Mouse (Mus musculus) right cerebral cortex, postnatal 4 days (tissue): ENCODE measurements around the gene Scn11a.

Source experiments
- DNase-seq: peaks from one replicate; pipeline ENCODE4 v3.0.0-alpha.2; 2022

Gene Scn11a

DNA sequence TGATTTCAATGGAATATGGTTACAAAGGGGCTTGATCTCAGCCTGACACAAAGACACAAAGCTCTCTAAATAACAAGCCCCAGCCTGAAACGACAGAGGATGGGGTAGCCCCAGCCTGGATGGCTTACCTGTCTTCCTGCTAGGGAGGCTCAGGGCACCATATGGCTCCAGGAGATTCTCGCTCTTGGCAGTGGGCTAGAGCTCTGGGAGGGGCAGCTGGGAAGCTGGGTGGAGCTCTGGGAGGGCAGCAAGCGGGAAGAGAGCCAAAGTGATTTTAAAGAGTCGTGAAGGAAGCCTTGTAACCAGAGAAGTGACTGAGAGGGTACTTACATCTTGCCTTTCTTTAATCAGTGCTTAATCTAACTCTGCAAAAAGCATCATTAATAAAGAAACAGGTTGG lies at the start of gene Scn11a:
Scn11a (minus strand) TSS at position 160 of the 400 bp plus-strand sequence.
- DNase-seq: no peak

DNA sequence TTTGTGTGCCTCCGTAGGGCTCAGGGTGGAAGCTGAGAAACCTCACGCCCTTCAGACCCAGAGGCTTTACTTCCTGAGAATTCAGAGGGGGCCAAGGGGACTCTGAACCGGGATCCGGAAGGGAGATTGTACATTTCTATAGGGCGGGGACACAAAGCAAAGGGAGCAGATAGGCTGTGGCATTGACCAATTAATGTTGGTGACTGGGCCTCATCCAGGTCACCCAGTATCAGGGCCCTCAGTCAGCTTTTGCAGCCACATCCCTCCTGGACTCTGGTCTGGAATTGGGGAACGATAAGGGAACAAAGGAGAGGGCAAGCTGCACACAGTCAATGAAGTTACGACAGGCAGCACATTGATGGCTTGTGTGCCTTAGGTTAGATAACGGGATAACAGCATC lies 28.9 kb upstream of the Scn11a start:
- DNase-seq: no peak

DNA sequence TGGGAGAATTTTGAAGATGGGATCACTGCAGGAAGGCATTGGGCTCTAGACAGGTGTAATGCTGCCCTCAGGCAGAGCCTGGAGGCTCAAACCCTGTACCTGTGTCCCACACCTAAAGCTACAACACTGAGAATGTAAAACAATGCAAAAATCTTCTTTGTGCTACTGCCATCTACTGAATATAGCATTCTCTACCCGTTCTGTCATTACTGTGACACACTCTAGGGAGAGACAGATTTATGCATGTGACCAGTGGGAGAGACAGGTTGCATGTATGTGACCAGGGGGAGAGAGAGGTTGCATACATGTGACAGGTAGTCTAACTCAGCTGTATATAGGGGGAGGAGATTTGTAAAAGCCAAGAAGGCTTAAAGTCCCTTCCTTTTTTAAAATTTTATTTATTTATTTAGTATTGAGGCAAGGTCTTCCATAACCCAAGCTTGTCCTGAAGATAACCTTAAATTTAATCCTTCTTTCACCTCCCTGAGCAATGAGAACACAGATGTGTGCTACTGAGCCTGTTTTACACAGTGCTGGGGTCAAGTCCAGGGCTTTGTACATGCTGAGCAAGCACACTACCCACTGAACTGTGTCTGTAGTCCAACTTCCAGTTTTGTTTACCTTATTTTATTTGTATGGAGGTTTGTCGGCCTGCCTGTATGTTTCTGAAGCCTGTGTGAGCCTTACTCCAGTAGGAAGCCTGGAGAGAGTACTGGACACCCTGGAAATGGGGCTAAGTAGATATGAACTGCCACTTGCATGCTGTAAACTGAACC lies 28.0 kb upstream of the Scn11a start:
- DNase-seq: no peak

DNA sequence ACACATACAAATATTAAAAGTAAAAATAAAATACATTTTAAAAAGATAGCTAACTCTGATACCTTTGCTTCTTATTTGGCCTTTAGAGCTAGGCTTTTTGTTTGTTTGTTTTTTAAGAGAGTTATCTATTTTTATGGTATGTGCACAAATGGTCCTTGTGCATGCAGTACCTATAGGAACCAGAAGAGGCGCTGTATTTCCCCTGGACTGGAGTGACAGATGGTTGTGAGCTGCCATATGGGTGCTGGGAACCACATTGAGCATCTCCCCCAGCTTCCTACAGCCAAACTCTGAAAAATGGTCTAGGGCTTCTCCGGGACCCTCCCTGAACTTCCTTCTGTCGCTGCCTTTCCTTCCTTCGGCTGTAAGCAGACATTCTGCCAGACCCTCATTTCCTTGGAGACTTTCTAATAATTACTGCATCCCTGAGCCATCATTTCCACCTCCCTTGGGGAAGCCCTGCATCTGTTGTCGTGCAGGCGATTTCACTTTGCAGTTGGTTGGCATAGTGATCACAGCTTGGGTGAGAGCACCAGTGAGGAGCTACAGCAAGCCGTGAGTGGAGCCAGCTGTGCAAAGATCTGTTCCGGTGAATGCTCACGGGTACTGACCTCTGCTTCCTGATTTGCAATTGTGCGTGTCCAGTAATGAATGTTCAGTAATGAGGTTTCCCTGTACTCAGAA lies 27.2 kb upstream of the Scn11a start:
- DNase-seq: no peak

DNA sequence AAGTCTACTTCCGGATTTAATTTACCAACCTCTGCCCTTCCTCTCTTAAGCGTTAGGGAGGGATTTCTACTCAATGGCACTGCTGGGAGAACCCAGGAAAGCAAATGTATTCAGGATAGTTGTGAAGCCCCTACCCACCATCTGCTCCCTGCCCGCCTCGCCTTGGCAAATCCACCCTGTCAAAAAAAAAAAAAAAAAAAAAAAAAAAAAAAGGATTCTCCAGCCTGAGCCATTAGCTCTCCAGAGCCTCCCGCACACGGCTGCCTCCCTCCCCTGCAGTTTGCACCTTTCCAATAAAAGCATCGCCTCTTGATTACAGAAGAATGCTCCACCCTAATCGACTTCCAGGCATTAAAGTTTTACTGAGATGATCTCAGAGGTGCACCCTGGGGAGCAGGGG lies 24.0 kb upstream of the Scn11a start:
- DNase-seq: no peak

DNA sequence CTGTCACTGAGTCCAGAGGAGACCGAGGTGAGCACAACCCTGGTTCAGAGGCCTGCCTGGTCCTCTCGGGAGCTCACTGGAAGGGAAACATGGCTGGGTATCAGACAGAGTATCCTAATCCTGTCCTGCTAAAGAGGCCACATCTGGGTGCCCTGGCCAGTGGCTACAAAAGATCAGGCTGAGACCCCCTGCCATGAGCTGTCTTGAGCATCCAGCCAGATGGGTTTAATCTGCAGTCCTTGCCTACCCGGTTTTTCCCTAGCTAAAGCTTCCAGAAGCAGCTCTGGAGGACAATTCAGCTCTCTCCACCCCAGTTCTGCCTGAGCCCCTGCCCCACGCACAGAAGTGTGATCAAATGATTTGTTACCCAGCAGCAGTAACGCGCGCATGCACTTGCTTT lies 23.4 kb upstream of the Scn11a start:
- DNase-seq: no peak

DNA sequence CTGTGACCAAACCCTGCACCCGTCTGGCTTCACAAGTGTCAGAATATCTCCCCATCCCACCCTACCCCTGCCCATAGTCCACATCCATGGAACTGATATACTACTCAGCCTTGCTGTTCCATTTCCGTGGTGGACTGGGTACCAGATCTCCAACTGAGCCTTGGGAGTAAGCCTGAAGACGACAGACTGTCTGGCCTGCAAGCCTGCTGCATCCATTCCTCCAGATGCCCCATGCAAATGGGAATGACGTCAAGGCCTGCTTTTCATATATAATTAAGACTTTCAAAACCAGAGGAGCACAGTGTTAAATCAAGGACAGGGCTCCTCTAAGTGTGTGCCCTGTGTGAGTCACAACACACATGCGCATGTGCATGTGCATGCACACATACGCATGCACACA lies 21.9 kb upstream of the Scn11a start:
- DNase-seq: no peak

DNA sequence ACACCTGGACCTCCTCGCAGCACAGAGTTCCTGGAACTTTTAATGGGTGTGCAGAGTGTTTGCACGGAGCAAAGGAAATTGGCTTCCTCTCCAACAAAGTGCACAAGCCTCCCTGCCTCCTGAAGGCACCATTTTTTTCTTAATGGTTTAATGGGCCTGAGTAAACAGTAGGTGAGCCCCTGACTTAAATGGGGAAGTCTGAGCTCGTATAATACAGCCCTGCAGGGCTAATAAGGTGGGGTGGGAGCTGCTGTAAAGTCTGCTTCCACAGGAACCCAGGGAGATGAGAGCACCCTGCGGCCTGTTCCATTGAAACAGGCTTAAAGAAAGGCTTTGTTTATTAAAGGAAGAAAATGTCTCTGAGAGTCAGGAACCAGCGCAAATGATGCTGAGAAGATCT lies 19.5 kb upstream of the Scn11a start:
- no peak for DNase-seq

DNA sequence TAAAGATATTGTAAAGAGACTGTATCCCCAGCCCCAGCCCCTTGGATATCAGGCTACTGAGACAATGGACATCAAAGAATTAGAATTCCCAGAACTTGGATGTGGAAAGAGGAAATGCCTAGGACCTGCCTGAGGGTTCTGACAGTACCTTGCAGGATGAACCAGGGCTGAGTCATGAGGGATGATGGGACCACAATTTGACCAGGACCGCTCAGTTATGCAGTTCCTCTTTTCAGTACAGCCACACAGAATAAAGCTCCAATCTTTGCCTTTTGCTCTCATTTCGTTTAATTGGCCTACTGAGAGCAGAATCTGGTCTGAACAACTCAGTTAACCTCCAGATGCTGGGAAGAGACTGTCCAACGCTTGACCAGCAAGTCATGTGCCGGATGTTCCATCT lies 18.3 kb upstream of the Scn11a start:
- no peak for DNase-seq

DNA sequence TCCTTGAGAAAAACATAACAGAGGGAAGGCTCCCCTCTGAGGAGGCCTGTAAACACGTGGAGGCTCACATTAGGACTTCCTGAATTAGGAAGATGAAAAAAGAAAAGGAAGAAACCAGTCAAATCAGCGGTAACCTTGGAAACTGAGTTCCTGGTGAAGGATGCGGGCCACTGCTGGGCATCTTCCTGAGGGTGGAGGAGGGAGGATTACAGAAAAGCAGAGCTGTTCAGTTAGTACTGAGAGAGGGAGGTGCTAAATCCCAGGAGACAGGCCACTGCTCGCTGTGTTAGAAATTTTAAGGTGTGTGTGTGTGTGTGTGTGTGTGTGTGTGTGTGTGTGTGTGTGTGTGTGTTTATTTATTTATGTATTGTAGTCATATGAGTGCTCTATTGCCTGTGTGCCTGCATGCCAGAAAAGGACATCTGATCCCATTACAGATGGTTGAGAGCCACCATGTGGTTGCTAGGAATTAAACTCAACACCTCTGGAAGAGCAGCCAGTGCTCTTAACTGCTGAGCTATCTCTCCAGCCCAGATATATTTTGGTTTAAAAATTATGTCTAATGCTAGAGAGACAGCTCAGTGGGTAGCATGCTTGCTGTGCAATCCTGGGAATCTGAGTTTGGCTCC lies 17.4 kb upstream of the Scn11a start:
- DNase-seq: no peak

DNA sequence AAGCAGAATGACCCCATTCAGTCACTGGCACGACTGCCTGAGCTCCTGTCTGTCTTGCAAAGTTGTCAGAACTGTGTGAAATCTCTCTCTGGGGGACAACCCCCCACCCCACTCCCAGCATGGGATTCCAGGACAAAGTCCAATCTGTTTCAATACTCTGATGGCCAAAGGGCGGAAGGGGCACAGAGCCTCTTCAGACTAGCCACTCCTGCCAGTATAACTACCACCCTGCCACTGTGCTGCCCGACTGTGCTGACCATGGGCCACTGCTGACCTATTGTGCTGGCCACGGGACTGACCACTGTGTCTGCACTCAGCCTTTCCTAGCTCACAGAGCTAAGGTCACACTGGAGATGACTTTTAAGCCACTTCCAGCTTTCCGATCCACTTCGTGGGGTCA lies 16.8 kb upstream of the Scn11a start:
- DNase-seq: no peak

DNA sequence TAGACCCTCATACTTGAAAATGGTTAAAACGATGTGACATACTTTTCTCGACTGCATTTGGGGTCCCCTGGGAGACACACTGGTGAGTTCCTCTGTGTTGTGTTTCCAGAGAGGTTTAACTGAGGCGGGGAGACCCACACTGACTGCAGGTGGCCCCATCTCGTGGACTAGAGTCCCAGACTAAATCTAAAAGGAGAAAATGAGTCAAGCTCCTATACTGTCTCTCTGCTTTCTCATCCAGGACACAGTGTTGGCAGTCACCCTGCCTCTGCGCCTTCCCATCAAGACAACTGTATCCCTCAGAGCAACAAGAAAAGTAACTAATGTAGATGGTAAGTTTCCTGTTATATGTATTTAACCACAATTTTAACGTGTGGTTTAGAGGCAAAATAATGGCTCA lies 15.9 kb upstream of the Scn11a start:
- no peak for DNase-seq

DNA sequence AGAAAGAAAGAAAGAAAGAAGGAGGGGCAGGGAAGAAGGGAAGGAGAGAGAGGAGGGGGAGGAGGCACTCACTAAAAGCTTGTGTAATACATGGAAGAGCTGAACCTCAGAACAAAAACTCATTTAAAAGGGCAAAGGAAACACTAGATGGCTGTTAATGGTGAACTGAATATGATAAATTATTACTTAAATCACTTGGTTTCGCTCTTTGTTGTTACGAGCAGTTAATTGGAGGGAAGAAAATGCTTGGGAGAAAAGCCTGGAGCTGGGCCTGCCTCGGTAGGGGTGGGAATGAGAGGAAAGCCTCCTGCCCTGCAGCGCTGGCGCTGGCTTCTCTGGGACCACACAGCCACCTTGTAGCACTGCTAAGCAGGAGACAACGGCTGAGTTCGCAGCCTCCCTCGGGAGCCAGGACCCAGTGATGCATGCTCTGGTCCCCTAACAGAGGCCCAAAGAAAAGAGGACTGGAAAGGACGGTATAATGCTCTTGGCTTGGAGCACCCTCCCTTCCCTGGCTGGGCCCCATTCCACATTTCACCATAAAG lies 10.4 kb upstream of the Scn11a start:
- DNase-seq: no peak

DNA sequence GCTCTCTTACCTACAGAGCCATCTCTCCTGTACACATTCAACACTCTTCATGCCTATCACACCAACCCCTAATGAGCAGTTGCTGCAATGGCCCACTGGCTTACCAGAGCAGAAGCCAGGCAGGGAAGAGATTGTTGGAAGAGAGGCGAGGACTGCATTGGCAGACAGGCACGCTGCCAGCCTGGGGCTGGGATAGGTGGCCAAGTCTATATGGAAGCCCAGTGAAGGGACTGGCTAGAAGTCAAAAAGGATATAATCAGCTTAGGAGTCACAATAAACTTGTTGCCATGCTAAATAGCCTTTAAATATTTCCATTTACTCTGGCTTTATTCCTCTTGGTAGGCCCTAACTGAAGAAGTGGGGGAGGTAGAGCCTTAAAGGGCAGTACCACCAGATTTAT lies 5.7 kb upstream of the Scn11a start:
- no peak for DNase-seq

DNA sequence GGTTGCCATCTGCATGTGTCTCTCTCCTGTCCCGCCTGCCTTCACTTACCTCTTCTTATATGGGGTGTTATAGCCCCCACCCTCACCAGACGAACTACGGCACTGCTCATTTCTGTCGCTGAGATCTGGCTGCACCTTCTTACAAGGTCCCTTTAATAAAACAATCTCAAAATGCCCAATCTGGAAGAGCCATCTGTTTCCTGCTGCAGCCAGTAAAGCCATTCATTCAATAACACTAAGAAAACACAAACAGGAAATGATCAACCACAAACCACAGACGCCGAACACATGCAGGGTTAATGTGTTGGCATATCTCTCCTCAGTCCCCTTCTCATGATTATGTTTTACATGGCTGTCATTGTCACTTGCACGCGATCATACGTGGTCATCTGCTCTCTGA lies 1.5 kb downstream of the Scn11a start:
- no peak for DNase-seq

DNA sequence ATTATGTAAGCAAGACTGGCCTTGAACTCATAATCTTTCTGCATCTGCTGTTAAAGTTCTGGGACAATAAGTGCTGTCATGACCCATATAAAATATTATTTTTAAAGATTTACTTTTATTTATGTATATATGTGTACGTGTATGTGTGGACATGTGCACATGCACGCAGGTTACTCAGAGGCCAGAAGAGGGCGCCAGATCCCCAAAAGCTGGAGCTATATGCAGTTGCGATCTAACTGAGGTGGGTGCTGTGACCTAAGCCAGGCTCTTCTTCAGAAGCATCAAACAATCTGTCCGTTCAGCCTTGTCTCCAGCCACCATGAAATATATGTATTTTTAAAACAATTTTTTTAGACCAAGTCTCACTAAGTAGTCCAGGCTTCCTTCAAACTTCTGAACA lies 11.6 kb downstream of the Scn11a start:
- DNase-seq: no peak

DNA sequence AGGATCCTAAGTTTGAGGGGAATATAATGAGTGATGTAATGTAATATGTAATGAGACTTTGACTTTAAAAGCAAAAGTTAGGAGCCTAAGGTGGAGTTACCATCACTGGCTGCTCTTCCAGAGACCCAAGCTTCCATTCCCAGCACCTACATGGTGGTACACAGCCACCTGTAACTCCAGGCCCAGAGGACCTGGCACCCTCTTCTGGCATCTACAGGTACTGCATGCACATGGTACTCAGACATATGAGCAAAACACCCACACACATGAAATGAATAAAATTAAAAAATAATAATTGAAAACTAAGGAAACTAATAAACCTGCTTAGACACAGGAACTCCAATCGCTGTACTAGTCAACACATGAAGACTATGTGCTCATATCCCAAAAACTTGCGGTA lies 18.8 kb downstream of the Scn11a start:
- no peak for DNase-seq

DNA sequence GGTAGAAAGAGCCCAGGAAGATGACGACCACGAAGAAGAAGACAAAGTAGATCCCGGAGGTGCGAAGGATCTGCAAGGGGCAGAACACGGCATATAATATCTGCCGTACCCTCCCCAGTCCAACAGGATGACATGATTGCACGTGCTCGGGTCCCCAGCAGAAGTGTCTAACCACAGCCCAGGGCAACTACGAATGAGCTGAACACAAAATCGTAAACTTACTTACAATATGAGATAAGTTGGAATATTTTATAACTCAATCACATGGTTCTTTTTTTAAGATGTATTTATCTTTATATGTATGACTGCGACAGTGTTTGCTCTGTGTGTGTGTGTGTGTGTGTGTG lies 20.8 kb downstream of the Scn11a start:
- no peak for DNase-seq

DNA sequence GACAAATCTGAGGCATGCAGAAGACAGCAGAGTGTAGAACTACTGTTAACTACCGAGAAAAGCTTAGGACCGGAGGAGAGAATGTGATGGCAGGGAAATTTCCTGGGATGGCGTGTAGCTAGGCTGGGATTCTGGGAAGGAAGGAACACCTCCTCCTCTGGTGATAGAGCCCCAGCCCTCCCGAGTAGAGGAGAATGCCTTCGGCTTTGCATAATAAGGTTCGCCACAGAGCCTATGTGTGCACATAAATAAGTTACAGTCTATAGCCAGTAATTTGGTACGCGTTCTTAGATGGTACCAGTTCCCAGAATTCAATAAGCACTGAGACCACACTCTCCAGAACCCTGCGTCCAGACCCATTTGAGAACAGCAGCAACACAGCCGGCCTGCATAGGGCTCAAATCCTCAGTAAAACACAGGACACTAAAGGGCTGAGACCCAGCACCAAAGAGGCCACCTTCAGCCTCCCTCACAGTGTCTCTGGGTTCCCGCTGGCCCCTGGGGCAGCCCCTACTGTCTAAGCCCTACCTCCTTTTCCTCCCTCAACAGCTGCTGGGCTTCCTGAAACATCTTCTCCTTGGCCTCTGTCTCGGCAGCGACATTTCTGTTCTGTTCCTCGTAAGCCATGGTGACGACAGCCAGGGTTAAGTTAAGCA lies 21.3 kb downstream of the Scn11a start:
- no peak for DNase-seq

DNA sequence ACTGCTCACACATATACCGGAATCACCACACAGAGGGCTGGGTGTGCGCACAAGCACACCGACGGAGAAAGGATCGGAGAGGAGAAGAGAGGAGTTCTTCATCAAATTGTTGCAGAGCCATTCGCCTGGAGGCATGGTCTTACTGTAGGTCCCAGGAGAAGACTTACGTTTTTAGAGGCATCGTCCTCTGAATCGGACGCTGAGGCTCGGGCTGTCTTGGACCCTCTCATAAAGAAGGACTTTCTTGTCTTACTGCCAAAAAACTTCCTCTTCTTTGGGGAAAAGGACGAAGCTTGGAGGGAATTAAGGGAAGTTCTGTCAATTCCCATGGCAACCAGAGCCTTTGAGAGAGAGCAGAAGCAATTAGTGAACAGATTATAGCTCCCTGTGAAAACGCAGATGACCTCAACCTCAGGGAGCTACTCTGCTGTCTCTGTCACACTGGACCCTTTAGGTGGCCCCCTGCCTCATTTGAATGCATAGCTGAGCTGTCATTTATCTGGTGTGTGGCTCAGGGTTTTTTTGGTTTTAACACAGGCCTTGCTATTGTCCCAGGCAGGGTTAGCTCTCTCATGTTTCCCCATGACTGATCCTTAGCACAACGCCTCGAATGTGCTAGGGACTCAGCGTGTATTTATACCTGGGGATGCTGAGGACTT lies 22.0 kb downstream of the Scn11a start:
- DNase-seq: no peak

DNA sequence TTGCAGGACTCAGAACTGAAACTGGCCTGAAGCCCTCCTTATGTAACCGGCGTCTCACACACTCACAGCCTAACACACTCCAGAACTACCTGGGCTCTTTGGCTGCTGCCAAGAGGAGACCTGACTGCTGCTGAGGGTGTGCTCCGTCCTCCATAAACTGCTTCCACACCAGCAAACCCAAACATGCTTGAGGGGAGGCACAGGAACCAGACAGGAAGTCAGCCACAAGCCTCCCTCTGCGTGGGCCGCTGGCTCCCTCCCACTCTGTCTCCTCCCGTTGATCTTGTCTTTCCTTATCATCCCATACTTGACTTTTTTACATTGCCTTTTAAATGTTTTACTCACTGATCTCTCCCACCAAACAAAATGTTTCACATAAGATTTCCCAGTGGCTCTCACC lies 23.8 kb downstream of the Scn11a start:
- DNase-seq: no peak

DNA sequence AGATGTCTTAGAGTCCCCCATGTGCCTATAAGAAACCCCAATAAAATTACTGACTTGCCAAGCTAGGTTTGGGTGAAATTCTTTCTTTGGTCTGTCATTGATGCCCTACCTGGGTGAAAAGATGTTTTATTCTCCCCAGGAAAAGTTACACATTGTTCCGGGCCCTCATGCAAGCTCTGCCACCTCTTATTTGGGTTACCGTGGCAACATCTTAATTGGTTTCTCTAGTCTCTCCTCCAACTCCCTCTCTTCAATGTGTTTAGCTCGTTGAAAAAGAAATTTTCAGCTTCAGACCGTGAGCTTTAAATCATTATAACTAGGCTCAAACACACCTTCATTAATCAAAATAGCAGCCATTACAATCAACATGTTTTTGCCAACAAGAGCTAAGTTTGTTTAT lies 28.5 kb downstream of the Scn11a start:
- DNase-seq: no peak

DNA sequence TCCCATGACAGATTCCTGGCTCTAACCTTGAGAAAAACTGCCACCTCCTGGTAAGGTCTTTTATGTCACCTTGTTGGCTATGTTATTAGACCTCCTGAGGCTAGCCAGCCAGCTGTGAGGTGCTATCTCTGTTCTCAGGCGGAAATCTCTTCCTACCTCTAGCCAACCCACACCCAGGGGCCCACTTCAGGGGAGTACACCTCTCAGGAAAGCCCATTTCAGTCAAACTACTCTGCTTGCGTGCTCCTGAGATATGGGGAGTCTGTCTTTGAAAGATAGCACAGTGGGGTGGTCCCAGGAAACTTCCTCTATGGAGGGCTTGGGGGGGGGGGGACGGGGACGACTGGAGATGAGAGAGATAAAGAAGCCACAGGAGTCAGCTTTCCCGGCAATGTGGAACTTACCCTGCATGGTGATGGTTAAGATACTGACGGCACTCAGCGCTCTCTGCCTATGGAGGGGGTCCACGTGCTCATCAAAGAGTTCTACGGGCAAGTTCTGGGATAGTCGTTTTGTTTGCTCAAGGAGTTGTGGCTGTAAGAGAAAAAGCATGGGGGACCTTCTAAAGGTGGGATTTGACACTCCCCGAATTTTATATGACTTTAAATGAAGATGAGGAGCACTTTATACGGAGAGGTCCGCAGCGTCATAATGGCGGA lies 29.9 kb downstream of the Scn11a start:
- no peak for DNase-seq
